9 mouse cellular contexts compared by ENCODE assay signal in genomic region chr6:61430881-61431725, GRCm38 (mm10).
DNase-seq lines count a peak whose midpoint lies in the region; ATAC-seq and TF ChIP-seq lines count a peak whose summit lies in the region.
"Had no signal": no experiment of that assay in that cellular context is flagged by ENCODE, and none has a peak within 500 bp of the region (broad histone marks: within the 10 kb centered on the region; RNA-seq: fewer than 3 reads in every experiment).

No protein-coding gene starts in this region.

- peak; percentile 77; the same call in 1 of the 2 replicates for ATAC-seq in lung, embryonic 14.5 days (ENCODE audit: insufficient read depth)
- peak; percentile 55 for ATAC-seq in forebrain, embryonic 14.5 days
- ATAC-seq in midbrain, embryonic 16.5 days = peak; percentile 63

- H3K9me3 ChIP-seq in lung, embryonic 14.5 days (ENCODE audit: low read depth, low read length) = no peaks in the 10 kb centered on the region
- H3K9me3 ChIP-seq in forebrain, embryonic 14.5 days (replicated peaks; ENCODE audit: control insufficient read depth, low read length) = no peaks in the 10 kb centered on the region
- no peaks in the 10 kb centered on the region for H3K9me3 ChIP-seq in midbrain, embryonic 16.5 days (replicated peaks; ENCODE audit: control insufficient read depth, low read length, poor library complexity, severe bottlenecking)
- H3K9me3 ChIP-seq: limb, embryonic 12.5 days had no signal

- peak overlapping the region; percentile 25; the same call in 1 of the 2 replicates for H3K27ac ChIP-seq in lung, embryonic 14.5 days (ENCODE audit: low read depth)
- no peak overlapping the region for H3K27ac ChIP-seq in forebrain, embryonic 14.5 days (ENCODE audit: low read depth, low read length)
- H3K27ac ChIP-seq in kidney, adult 2 months (ENCODE audit: insufficient read depth, low read depth, low read length) = no peak overlapping the region
- peak overlapping the region; percentile 63 for H3K27ac ChIP-seq in midbrain, embryonic 16.5 days (ENCODE audit: low read length)
- H3K27ac ChIP-seq: limb, embryonic 12.5 days had no signal

- TF ChIP-seq CTCF in lung, embryonic 14.5 days (IDR thresholded peaks at IDR 0.05; ENCODE audit: low read depth) = no peak
- TF ChIP-seq CTCF in kidney, adult 2 months (conservative IDR thresholded peaks at IDR 0.05; ENCODE audit: insufficient read depth, insufficient read length, low read depth, low read length) = no peak

- TF ChIP-seq POLR2A in kidney, adult 2 months (IDR thresholded peaks at IDR 0.05; ENCODE audit: low read depth, low read length) = no peak

- no peaks in the 10 kb centered on the region for H3K36me3 ChIP-seq in lung, embryonic 14.5 days (ENCODE audit: insufficient read depth)
- no peaks in the 10 kb centered on the region for H3K36me3 ChIP-seq in forebrain, embryonic 14.5 days (ENCODE audit: control insufficient read depth, insufficient read depth, low read length)
- no peaks in the 10 kb centered on the region for H3K36me3 ChIP-seq in kidney, adult 2 months (ENCODE audit: control insufficient read depth, insufficient read depth, low read length)
- no peaks in the 10 kb centered on the region for H3K36me3 ChIP-seq in midbrain, embryonic 16.5 days (ENCODE audit: control insufficient read depth, insufficient read depth, low read length)
- H3K36me3 ChIP-seq: limb, embryonic 12.5 days had no signal

- WGBS in lung, embryonic 14.5 days = 29% methylated on average over 5 of the region's 5 CpGs
- WGBS in forebrain, embryonic 14.5 days = 10% methylated on average over 5 of the region's 5 CpGs
- 24% methylated on average over 5 of the region's 5 CpGs for WGBS in kidney, adult 2 months
- WGBS in midbrain, embryonic 16.5 days = 5% methylated on average over 5 of the region's 5 CpGs

- peak; percentile 65 for DNase-seq in lung, embryonic 14.5 days
- no peak for DNase-seq in lung, postnatal 25 days (ENCODE audit: low spot score)
- peak; percentile 45 for DNase-seq in forebrain, embryonic 14.5 days (ENCODE audit: low spot score)
- DNase-seq in kidney, adult 2 months = peak; percentile 59
- no peak for DNase-seq in frontal cortex, adult 2 months (ENCODE audit: extremely low spot score in 1 of 2, low spot score in 1 of 2)
- DNase-seq in right cerebral cortex, postnatal 4 days = no peak
- DNase-seq in left cerebral cortex, postnatal 25 days (ENCODE audit: low spot score in 2 of 2) = no peak

- intact Hi-C loops in left cerebral cortex, postnatal 25 days (cut with DNase I) = no loop called here

- H3K9ac ChIP-seq in lung, embryonic 14.5 days = no peak overlapping the region
- H3K9ac ChIP-seq in forebrain, embryonic 14.5 days (ENCODE audit: low read length) = no peak overlapping the region; the same call in 1 of the 2 replicates
- no peak overlapping the region for H3K9ac ChIP-seq in midbrain, embryonic 16.5 days (ENCODE audit: low read depth, low read length)
- H3K9ac ChIP-seq: limb, embryonic 12.5 days had no signal

- no peaks in the 10 kb centered on the region; the same call in 1 of the 2 replicates for H3K4me1 ChIP-seq in lung, embryonic 14.5 days (ENCODE audit: insufficient read depth)
- peaks cover 10% of the 10 kb centered on the region; the same call in 1 of the 2 replicates for H3K4me1 ChIP-seq in forebrain, embryonic 14.5 days (ENCODE audit: control insufficient read depth, insufficient read depth, low read length)
- no peaks in the 10 kb centered on the region for H3K4me1 ChIP-seq in kidney, adult 2 months (ENCODE audit: control insufficient read depth, insufficient read depth, low read length)
- peaks cover 11% of the 10 kb centered on the region for H3K4me1 ChIP-seq in midbrain, embryonic 16.5 days (ENCODE audit: control insufficient read depth, insufficient read depth, low read length)
- H3K4me1 ChIP-seq: limb, embryonic 12.5 days had no signal

- H3K4me2 ChIP-seq in lung, embryonic 14.5 days = no peak overlapping the region
- no peak overlapping the region for H3K4me2 ChIP-seq in forebrain, embryonic 14.5 days (ENCODE audit: low read length)
- H3K4me2 ChIP-seq in midbrain, embryonic 16.5 days (ENCODE audit: low read length) = 0 out of 2 replicates have a peak overlapping the region, but pooled peaks have one; percentile 5
- H3K4me2 ChIP-seq: limb, embryonic 12.5 days had no signal

- H3K27me3 ChIP-seq in lung, embryonic 14.5 days (ENCODE audit: insufficient read depth, low read length) = no peaks in the 10 kb centered on the region
- no peaks in the 10 kb centered on the region for H3K27me3 ChIP-seq in forebrain, embryonic 14.5 days (replicated peaks; ENCODE audit: control insufficient read depth, insufficient read depth, low read length)
- H3K27me3 ChIP-seq in kidney, adult 2 months (replicated peaks; ENCODE audit: control insufficient read depth, insufficient read depth, low read length) = no peaks in the 10 kb centered on the region
- no peaks in the 10 kb centered on the region for H3K27me3 ChIP-seq in midbrain, embryonic 16.5 days (ENCODE audit: control insufficient read depth, insufficient read depth, low read depth, low read length)
- H3K27me3 ChIP-seq: limb, embryonic 12.5 days had no signal

- no peak overlapping the region for H3K4me3 ChIP-seq in lung, embryonic 14.5 days (ENCODE audit: low read depth, low read length)
- H3K4me3 ChIP-seq in forebrain, embryonic 14.5 days (ENCODE audit: low read depth, low read length) = no peak overlapping the region
- H3K4me3 ChIP-seq in kidney, adult 2 months (ENCODE audit: insufficient read depth, low read depth, low read length) = no peak overlapping the region
- H3K4me3 ChIP-seq in midbrain, embryonic 16.5 days (ENCODE audit: low read depth, low read length) = no peak overlapping the region
- H3K4me3 ChIP-seq: limb, embryonic 12.5 days had no signal

Comparison
In these comparisons a context has a peak if more than half of its experiments do, and no peak if none do; other contexts are left out.
1. DNase-seq: peak in lung, embryonic 14.5 days (single experiment), forebrain, embryonic 14.5 days (single experiment) and kidney, adult 2 months (single experiment); none in lung, postnatal 25 days (single experiment), frontal cortex, adult 2 months (0 of 2), right cerebral cortex, postnatal 4 days (single experiment) and left cerebral cortex, postnatal 25 days (0 of 2).
2. H3K27ac ChIP-seq: peak in lung, embryonic 14.5 days (single experiment) and midbrain, embryonic 16.5 days (single experiment); none in forebrain, embryonic 14.5 days (single experiment) and kidney, adult 2 months (single experiment).
3. Peak in every context shown above with its lines, with median percentiles within 50 percentile points of each other: ATAC-seq.